ENCODE assay signal across 8 mouse cellular contexts in genomic region chr10:82761037-82761811, GRCm38 (mm10). TPM values are rescaled to one million over a fixed set of nuclear protein-coding genes. Genes with fewer than 3 reads are reported as not detected.
DNase-seq lines count a peak whose midpoint lies in the region; ATAC-seq and TF ChIP-seq lines count a peak whose summit lies in the region.

No protein-coding gene starts in this region.

- WGBS in forebrain, embryonic 10.5 days = 94% methylated on average over 9 of the region's 9 CpGs
- WGBS in forebrain, embryonic 11.5 days = 90% methylated on average over 9 of the region's 9 CpGs
- WGBS in neural tube, embryonic 12.5 days = 88% methylated on average over 9 of the region's 9 CpGs
- WGBS in thymus, adult 2 months = 92% methylated on average over 9 of the region's 9 CpGs

- DNase-seq in forebrain, embryonic 10.5 days (ENCODE audit: extremely low spot score, low spot score) = no peak
- no peak for DNase-seq in forebrain, embryonic 11.5 days (ENCODE audit: low spot score)
- DNase-seq in neural tube, embryonic 10.5 days (ENCODE audit: extremely low spot score, low spot score) = no peak
- DNase-seq in layer of hippocampus, adult 8-10 months (ENCODE audit: low spot score in 2 of 2) = peak; percentile 66 to 70
- DNase-seq in thymus, adult 2 months = no peak
- no peak for DNase-seq in kidney, adult 8-10 months

- no peak overlapping the region for H3K9ac ChIP-seq in forebrain, embryonic 11.5 days (ENCODE audit: low read length)
- peak overlapping the region; percentile 21; the same call in 1 of the 2 replicates for H3K9ac ChIP-seq in neural tube, embryonic 12.5 days

- H3K4me2 ChIP-seq in forebrain, embryonic 11.5 days (ENCODE audit: low read depth, low read length, severe bottlenecking) = no peak overlapping the region
- peak overlapping the region; percentile 45 for H3K4me2 ChIP-seq in neural tube, embryonic 12.5 days (replicated peaks)
- H3K4me2 ChIP-seq in myocyte (ENCODE audit: low read depth) = peak overlapping the region; percentile 7

- no peak for TF ChIP-seq POLR2A in myocyte (IDR thresholded peaks at IDR 0.05; ENCODE audit: insufficient read length, low read depth)
- TF ChIP-seq POLR2A in thymus, adult 2 months (IDR thresholded peaks at IDR 0.05; ENCODE audit: control insufficient read depth, extremely low read depth, insufficient read depth, low read length, poor library complexity) = no peak

- H3K36me3 ChIP-seq in forebrain, embryonic 10.5 days (replicated peaks) = peaks cover 55% of the 10 kb centered on the region
- H3K36me3 ChIP-seq in forebrain, embryonic 11.5 days (ENCODE audit: control insufficient read depth, insufficient read depth, low read length) = peaks cover 11% of the 10 kb centered on the region
- H3K36me3 ChIP-seq in neural tube, embryonic 12.5 days = peaks cover 42% of the 10 kb centered on the region
- H3K36me3 ChIP-seq in myocyte (ENCODE audit: control insufficient read depth, insufficient read depth) = peaks cover 26% of the 10 kb centered on the region
- H3K36me3 ChIP-seq in thymus, adult 2 months (ENCODE audit: control insufficient read depth, insufficient read depth, low read length) = peaks cover 31% of the 10 kb centered on the region

- ATAC-seq in forebrain, embryonic 11.5 days (replicated peaks; ENCODE audit: low FRiP score) = no peak
- no peak for ATAC-seq in neural tube, embryonic 12.5 days (ENCODE audit: low FRiP score, low read depth)

- H3K9me3 ChIP-seq in forebrain, embryonic 10.5 days = no peaks in the 10 kb centered on the region
- H3K9me3 ChIP-seq in forebrain, embryonic 11.5 days (ENCODE audit: control insufficient read depth, low read length) = no peaks in the 10 kb centered on the region
- no peaks in the 10 kb centered on the region for H3K9me3 ChIP-seq in neural tube, embryonic 12.5 days

- peaks cover 46% of the 10 kb centered on the region for H3K4me1 ChIP-seq in forebrain, embryonic 10.5 days
- H3K4me1 ChIP-seq in forebrain, embryonic 11.5 days (replicated peaks; ENCODE audit: control insufficient read depth, insufficient read depth, low read length) = peaks cover 18% of the 10 kb centered on the region
- peaks cover 42% of the 10 kb centered on the region for H3K4me1 ChIP-seq in neural tube, embryonic 12.5 days
- H3K4me1 ChIP-seq in thymus, adult 2 months (replicated peaks; ENCODE audit: control insufficient read depth, insufficient read depth, low read length) = peaks cover 9% of the 10 kb centered on the region; the same call in 1 of the 2 replicates

- H3ac ChIP-seq in myocyte (ENCODE audit: control insufficient read depth, insufficient read length) = no peak overlapping the region

- H3K27ac ChIP-seq in forebrain, embryonic 10.5 days = no peak overlapping the region
- no peak overlapping the region for H3K27ac ChIP-seq in forebrain, embryonic 11.5 days (ENCODE audit: low read depth, low read length)
- no peak overlapping the region for H3K27ac ChIP-seq in neural tube, embryonic 12.5 days
- H3K27ac ChIP-seq in thymus, adult 2 months (ENCODE audit: control insufficient read depth, insufficient read depth, low read length) = no peak overlapping the region

- no peak for TF ChIP-seq CTCF in thymus, adult 2 months (IDR thresholded peaks at IDR 0.05; ENCODE audit: borderline replicate concordance, control insufficient read depth, extremely low read depth, insufficient read depth, low read length, poor library complexity)

- peak overlapping the region; percentile 96; the same call in 1 of the 2 replicates for H3K4me3 ChIP-seq in forebrain, embryonic 10.5 days
- no peak overlapping the region for H3K4me3 ChIP-seq in forebrain, embryonic 11.5 days (ENCODE audit: low read depth, low read length)
- no peak overlapping the region for H3K4me3 ChIP-seq in neural tube, embryonic 12.5 days
- H3K4me3 ChIP-seq in myocyte = peak overlapping the region; percentile 5
- no peak overlapping the region for H3K4me3 ChIP-seq in thymus, adult 2 months (ENCODE audit: control insufficient read depth, insufficient read depth, low read length)

- peaks cover 44% of the 10 kb centered on the region for H3K79me2 ChIP-seq in myocyte (ENCODE audit: control insufficient read depth, insufficient read depth)

- no peaks in the 10 kb centered on the region for H3K27me3 ChIP-seq in forebrain, embryonic 10.5 days (ENCODE audit: poor library complexity, severe bottlenecking)
- no peaks in the 10 kb centered on the region for H3K27me3 ChIP-seq in forebrain, embryonic 11.5 days (ENCODE audit: control insufficient read depth, insufficient read depth, low read length)
- no peaks in the 10 kb centered on the region for H3K27me3 ChIP-seq in neural tube, embryonic 12.5 days (replicated peaks)
- no peaks in the 10 kb centered on the region for H3K27me3 ChIP-seq in myocyte (ENCODE audit: control insufficient read depth, insufficient read depth, insufficient read length)
- H3K27me3 ChIP-seq in thymus, adult 2 months (ENCODE audit: control insufficient read depth, insufficient read depth, low read length) = no peaks in the 10 kb centered on the region

TF ChIP-seq in myocyte, 11 proteins besides CTCF, POLR2A, EP300 and RAD21:
- TF ChIP-seq MYOG (IDR thresholded peaks at IDR 0.05; ENCODE audit: control insufficient read depth in 1 of 3, insufficient read depth in 1 of 3, insufficient read length in 2 of 3, low read depth in 2 of 3) (peak in 1 of 3 experiments; percentile 28), POLR2AphosphoS2 (IDR thresholded peaks at IDR 0.05; ENCODE audit: insufficient read length, low read depth) (no peak)

RNA-seq across cellular contexts. Expression of gene Nfyb, which starts 2.7 kb away (rescaled TPM):
- 63.8 and 64.3 TPM in 2 replicates for polyA plus RNA-seq in forebrain, embryonic 10.5 days (2016; fragmentation: Nextera tagmentation; extraction: Ambion mirVana)
- polyA plus RNA-seq in forebrain, embryonic 11.5 days (2014; fragmentation: Nextera tagmentation; extraction: Ambion mirVana) = 77.3 and 81.6 TPM in 2 replicates
- 55.6 and 56.8 TPM in 2 replicates for polyA plus RNA-seq in neural tube, embryonic 12.5 days (2016; fragmentation: Nextera tagmentation; extraction: Ambion mirVana)
- 10 to 100 TPM; 58.1 to 69.3 (median 62.9) TPM for total RNA-seq in layer of hippocampus, adult 8-10 months (2022)
- polyA plus RNA-seq in myocyte (2012; fragmentation: generic; extraction: Trizol) = 7.4 TPM
- 21.4 and 26.7 TPM in 2 replicates for polyA plus RNA-seq in thymus, adult 2 months (2012; rRNA removed)

Comparison
In these comparisons a context has a peak if more than half of its experiments do, and no peak if none do; other contexts are left out.
1. H3K4me3 ChIP-seq: peak in forebrain, embryonic 10.5 days (single experiment) and myocyte (single experiment); none in forebrain, embryonic 11.5 days (single experiment), neural tube, embryonic 12.5 days (single experiment) and thymus, adult 2 months (single experiment).
2. DNase-seq: peak in layer of hippocampus, adult 8-10 months (2 of 2); none in forebrain, embryonic 10.5 days (single experiment), forebrain, embryonic 11.5 days (single experiment), neural tube, embryonic 10.5 days (single experiment), thymus, adult 2 months (single experiment) and kidney, adult 8-10 months (0 of 2).